Mouse (Mus musculus) liver, postnatal 0 days (tissue): Measurements from ENCODE around the gene Dtnbp1.

Experiments used
- CTCF ChIP-seq: sonication (generic); IDR thresholded peaks from 2 replicates; pipeline ENCODE4 v1.5.1; 2016; ENCODE audit warnings: antibody characterized with exemption, low read depth
- EP300 ChIP-seq: IDR thresholded peaks from 2 replicates; pipeline ENCODE4 v1.6.1; 2016; ENCODE audit warnings: antibody characterized with exemption, low read depth, mild to moderate bottlenecking

GRCm38 (mm10) chr13:44982799-44983198 lies 19.1 kb downstream of the Dtnbp1 start:
- no peak for TF ChIP-seq CTCF
- no peak for TF ChIP-seq EP300
